Mouse (Mus musculus) lung, postnatal 0 days (tissue): ENCODE data around the gene Srebf1.
A peak's percentile ranks its signal among the peaks of the same experiment; 100 is the strongest.

Source experiments
- CTCF ChIP-seq: IDR thresholded peaks from 2 replicates; pipeline ENCODE4 v1.5.1; 2016; ENCODE audit warnings: antibody characterized with exemption, mild to moderate bottlenecking
- EP300 ChIP-seq: IDR thresholded peaks from 2 replicates; pipeline ENCODE4 v1.6.1; 2016; ENCODE audit warnings: antibody characterized with exemption, mild to moderate bottlenecking, control low read depth

DNA sequence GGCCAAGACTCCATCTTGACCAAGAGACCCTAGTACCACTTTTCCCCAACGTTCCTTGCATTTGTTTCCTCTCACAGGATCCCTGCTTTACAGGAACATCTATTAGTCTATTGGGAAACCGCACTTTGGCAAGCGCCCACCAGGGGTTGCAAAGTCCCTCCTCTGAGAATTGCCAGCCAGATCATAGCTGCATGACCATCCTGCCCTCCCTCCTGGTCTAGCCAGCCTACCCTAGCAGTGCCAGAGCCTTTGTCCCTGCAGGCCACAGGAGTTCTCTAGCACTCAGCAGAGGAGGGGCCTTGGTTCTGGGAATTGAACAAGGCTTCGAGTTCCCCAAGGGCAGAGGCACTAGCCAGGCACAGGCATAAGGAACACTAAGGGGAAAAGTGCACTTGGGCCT, 2.3 kb upstream of the Srebf1 start:
- TF ChIP-seq CTCF (peak; percentile 36), EP300 (no peak)
